Mouse (Mus musculus): Measurements from ENCODE around the gene Eif3a. TPM values are rescaled to one million over a fixed set of nuclear protein-coding genes. Genes with fewer than 3 reads are reported as not detected.

The Eif3a gene
- polyA plus RNA-seq, 1 experiment from 2014 or later: 140 TPM

DNA sequence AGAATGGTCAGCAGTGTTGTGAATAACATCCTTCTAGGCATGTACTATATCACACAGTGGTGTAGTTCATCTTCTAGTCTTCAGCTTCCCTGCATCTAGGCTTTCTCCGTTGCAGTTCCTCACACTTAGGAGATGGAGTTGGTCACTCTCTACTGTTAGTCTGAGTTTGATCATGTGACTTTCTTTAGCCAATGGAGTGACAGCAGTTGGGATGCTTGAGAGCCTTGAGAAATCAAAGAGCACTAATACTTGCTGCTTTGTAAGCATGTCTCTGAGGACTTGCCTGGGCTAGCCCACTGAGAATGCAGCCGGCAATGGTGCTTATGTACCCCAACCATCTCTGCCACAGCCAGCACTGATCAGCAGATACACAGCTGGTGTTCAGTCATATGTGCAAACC is 77.9 kb downstream of the Eif3a start:
- no peak overlapping the region for H3K4me2 ChIP-seq (ENCODE audit: low read length)
- H3K4me1 ChIP-seq (ENCODE audit: control insufficient read depth, insufficient read depth, low read length): peaks cover 3% of the 10 kb centered on the region; the same call in 1 of the 2 replicates
- H3K9ac ChIP-seq (replicated peaks; ENCODE audit: low read length): no peak overlapping the region
- H3K4me3 ChIP-seq (replicated peaks; ENCODE audit: low read depth, low read length): no peak overlapping the region
- no peaks in the 10 kb centered on the region for H3K27me3 ChIP-seq (ENCODE audit: control insufficient read depth, insufficient read depth, low read length)
- H3K27ac ChIP-seq (replicated peaks; ENCODE audit: low read depth, low read length): no peak overlapping the region
- DNase-seq: no peak
- ATAC-seq (ENCODE audit: low FRiP score, low TSS enrichment): no peak
- 86% methylated on average over 2 of the region's 2 CpGs for WGBS
- no peaks in the 10 kb centered on the region for H3K9me3 ChIP-seq (ENCODE audit: control insufficient read depth, low read length)
- no peaks in the 10 kb centered on the region for H3K36me3 ChIP-seq (ENCODE audit: control insufficient read depth, insufficient read depth, low read length)

Small RNAs within 50 kb of the gene (microRNA-seq; reads per million reads assigned to microRNA genes)
- not detected for gene mmu-mir-3084-1

Other genes with a start within 250 kb of the Eif3a start
- 20.3 and 27.5 TPM in 2 replicates for gene Cacul1, start 209.6 kb downstream of the Eif3a start, polyA plus RNA-seq (2014; fragmentation: Nextera tagmentation; extraction: Ambion mirVana)
- gene Nanos1, start 34.7 kb downstream of the Eif3a start, polyA plus RNA-seq (2014; fragmentation: Nextera tagmentation; extraction: Ambion mirVana): 23.0 and 30.5 TPM in 2 replicates
- 48.4 and 52.5 TPM in 2 replicates for gene Fam45a, start 20.9 kb upstream of the Eif3a start, polyA plus RNA-seq (2014; fragmentation: Nextera tagmentation; extraction: Ambion mirVana)
- gene Sfxn4, start 70.8 kb upstream of the Eif3a start, polyA plus RNA-seq (2014; fragmentation: Nextera tagmentation; extraction: Ambion mirVana): 10.8 and 12.9 TPM in 2 replicates
- gene Prdx3, start 83.9 kb upstream of the Eif3a start, polyA plus RNA-seq (2014; fragmentation: Nextera tagmentation; extraction: Ambion mirVana): 105 and 107 TPM in 2 replicates
- gene Grk5, start 99.1 kb upstream of the Eif3a start, polyA plus RNA-seq (2014; fragmentation: Nextera tagmentation; extraction: Ambion mirVana): 3.6 and 3.7 TPM in 2 replicates